Mouse (Mus musculus) heart, embryonic 15.5 days (tissue): ENCODE results near the gene I0C0044D17Rik. TPM values are rescaled to one million over a fixed set of nuclear protein-coding genes. Genes with fewer than 3 reads are reported as not detected.
"Not testable (repeated sequence)": the region's sequence is repeated elsewhere in the genome, so short reads cannot be mapped to it uniquely, and the experiment has no call there.

Experiments used
- ATAC-seq: fragments of 200-750 bp; cut with Nextera tagmentation; replicated peaks from 2 replicates; pipeline ENCODE4 v1.8.0; 2017; ENCODE audit warnings: low read depth, moderate TSS enrichment; ENCODE audit not compliant: insufficient number of reproducible peaks, insufficient read depth, low FRiP score
- H3K27ac ChIP-seq: fragments of 300-500 bp; sonication (generic); 2 replicates; pipeline ENCODE4 v1.5.1; 2015; ENCODE audit warnings: mild to moderate bottlenecking, inconsistent platforms
- H3K27me3 ChIP-seq: fragments of 300-500 bp; sonication (generic); 2 replicates; pipeline ENCODE4 v1.6.1; 2015; ENCODE audit warnings: inconsistent platforms
- H3K36me3 ChIP-seq: fragments of 300-500 bp; sonication (generic); 2 replicates; pipeline ENCODE4 v1.6.1; 2015; ENCODE audit warnings: mild to moderate bottlenecking, inconsistent platforms
- H3K4me1 ChIP-seq: fragments of 300-500 bp; sonication (generic); replicated peaks from 2 replicates; pipeline ENCODE4 v1.6.1; 2015; ENCODE audit warnings: inconsistent platforms
- H3K4me2 ChIP-seq: fragments of 300-500 bp; sonication (generic); 2 replicates; pipeline ENCODE4 v1.6.1; 2015; ENCODE audit warnings: inconsistent platforms, mild to moderate bottlenecking, moderate library complexity
- H3K4me3 ChIP-seq: fragments of 300-500 bp; sonication (generic); 2 replicates; pipeline ENCODE4 v1.5.1; 2015; ENCODE audit warnings: mild to moderate bottlenecking, inconsistent platforms
- H3K9ac ChIP-seq: fragments of 300-500 bp; sonication (generic); 2 replicates; pipeline ENCODE4 v1.6.1; 2015; ENCODE audit warnings: mild to moderate bottlenecking, inconsistent platforms
- H3K9me3 ChIP-seq: fragments of 300-500 bp; sonication (generic); replicated peaks from 2 replicates; pipeline ENCODE4 v1.6.1; 2016; ENCODE audit warnings: inconsistent platforms
- WGBS: fragments of 180-500 bp; shearing (Covaris S2); methylation state at CpG from one replicate; pipeline ENCODE4 v1.1.7; 2015; ENCODE audit warnings: mixed read lengths; 5-methylcytosine and 5-hydroxymethylcytosine counted together
- polyA plus RNA-seq: library from polyadenylated mRNA; unstranded; fragments of >200 nt; fragmentation: Nextera tagmentation; extraction: Ambion mirVana; gene quantifications from 2 replicates; pipeline ENCODE4 v1.2.1, GENCODE M21; 2015

I0C0044D17Rik gene
- polyA plus RNA-seq, 1 experiment from 2014 or later = not detected

GRCm38 (mm10) chr4:98845687-98846125 lies 22.1 kb upstream of the I0C0044D17Rik start:
- ATAC-seq = no peak
- WGBS = 63% methylated on average over 8 of the region's 8 CpGs

GRCm38 (mm10) chr4:98845201-98845600 lies 21.6 kb upstream of the I0C0044D17Rik start:
- Histone ChIP-seq H3K4me1 (peaks cover 5% of the 10 kb centered on the region), H3K27ac (no peak overlapping the region), H3K4me3 (no peak overlapping the region), H3K9ac (no peak overlapping the region), H3K4me2 (no peak overlapping the region), H3K9me3 (no peaks in the 10 kb centered on the region), H3K27me3 (no peaks in the 10 kb centered on the region), H3K36me3 (no peaks in the 10 kb centered on the region)
- WGBS = 89% methylated on average over 4 of the region's 4 CpGs
- ATAC-seq = no peak

More at GRCm38 (mm10) chr4:98845687-98846125, 22.1 kb upstream of the I0C0044D17Rik start:
- H3K27me3 ChIP-seq = no peaks in the 10 kb centered on the region
- H3K9me3 ChIP-seq = no peaks in the 10 kb centered on the region
- no peak overlapping the region for H3K27ac ChIP-seq
- no peak overlapping the region for H3K4me3 ChIP-seq
- no peak overlapping the region for H3K4me2 ChIP-seq
- peaks cover 5% of the 10 kb centered on the region for H3K4me1 ChIP-seq
- no peak overlapping the region for H3K9ac ChIP-seq
- H3K36me3 ChIP-seq = no peaks in the 10 kb centered on the region

GRCm38 (mm10) chr4:98843906-98844597 lies 20.4 kb upstream of the I0C0044D17Rik start:
- H3K9me3 ChIP-seq = no peaks in the 10 kb centered on the region
- H3K4me2 ChIP-seq = no peak overlapping the region
- peaks cover 5% of the 10 kb centered on the region for H3K4me1 ChIP-seq
- no peaks in the 10 kb centered on the region for H3K36me3 ChIP-seq
- H3K4me3 ChIP-seq = no peak overlapping the region
- WGBS = 70% methylated on average over 7 of the region's 7 CpGs
- ATAC-seq = no peak
- H3K9ac ChIP-seq = no peak overlapping the region
- no peak overlapping the region for H3K27ac ChIP-seq
- no peaks in the 10 kb centered on the region for H3K27me3 ChIP-seq

- H3K9ac ChIP-seq, H3K4me2 ChIP-seq, H3K4me1 ChIP-seq, H3K4me3 ChIP-seq, H3K36me3 ChIP-seq, H3K27ac ChIP-seq, H3K27me3 ChIP-seq, H3K9me3 ChIP-seq, ATAC-seq: not testable (repeated sequence)
- WGBS = 92% methylated on average over 6 of the region's 6 CpGs
These were observed 17.6 kb upstream of the I0C0044D17Rik start for GRCm38 (mm10) chr4:98841251-98841650.

- Histone ChIP-seq H3K4me1 (peaks cover 6% of the 10 kb centered on the region; the same call in 1 of the 2 replicates), H3K9ac (no peak overlapping the region), H3K9me3 (no peaks in the 10 kb centered on the region), H3K27me3 (no peaks in the 10 kb centered on the region), H3K4me3 (no peak overlapping the region), H3K27ac (no peak overlapping the region), H3K36me3 (no peaks in the 10 kb centered on the region), H3K4me2 (no peak overlapping the region)
- WGBS = 64% methylated on average over 6 of the region's 6 CpGs
- ATAC-seq = no peak
These were observed 16.9 kb upstream of the I0C0044D17Rik start for GRCm38 (mm10) chr4:98840526-98840925.

GRCm38 (mm10) chr4:98838913-98839312 lies 15.3 kb upstream of the I0C0044D17Rik start:
- ATAC-seq = no peak
- Histone ChIP-seq H3K27ac (no peak overlapping the region), H3K4me3 (no peak overlapping the region), H3K9me3 (no peaks in the 10 kb centered on the region), H3K27me3 (no peaks in the 10 kb centered on the region), H3K9ac (no peak overlapping the region), H3K4me2 (no peak overlapping the region), H3K4me1 (peaks cover 16% of the 10 kb centered on the region), H3K36me3 (no peaks in the 10 kb centered on the region)
- WGBS = 87% methylated on average over 4 of the region's 4 CpGs

GRCm38 (mm10) chr4:98837715-98838505 lies 14.3 kb upstream of the I0C0044D17Rik start:
- Histone ChIP-seq H3K27ac (no peak overlapping the region), H3K4me1 (peaks cover 16% of the 10 kb centered on the region), H3K4me2 (no peak overlapping the region), H3K36me3 (no peaks in the 10 kb centered on the region), H3K9me3 (no peaks in the 10 kb centered on the region), H3K27me3 (no peaks in the 10 kb centered on the region), H3K4me3 (no peak overlapping the region), H3K9ac (no peak overlapping the region)
- ATAC-seq = no peak
- 90% methylated on average over 16 of the region's 16 CpGs for WGBS

GRCm38 (mm10) chr4:98836519-98836918 lies 12.9 kb upstream of the I0C0044D17Rik start:
- no peak for ATAC-seq
- Histone ChIP-seq H3K4me3 (no peak overlapping the region), H3K9ac (no peak overlapping the region), H3K4me1 (peaks cover 16% of the 10 kb centered on the region), H3K9me3 (no peaks in the 10 kb centered on the region), H3K36me3 (no peaks in the 10 kb centered on the region), H3K27ac (no peak overlapping the region), H3K4me2 (no peak overlapping the region), H3K27me3 (no peaks in the 10 kb centered on the region)
- 18% methylated on average over 5 of the region's 5 CpGs for WGBS

GRCm38 (mm10) chr4:98834782-98835181 lies 11.1 kb upstream of the I0C0044D17Rik start:
- H3K36me3 ChIP-seq = no peaks in the 10 kb centered on the region
- H3K4me3 ChIP-seq = no peak overlapping the region
- H3K4me2 ChIP-seq = no peak overlapping the region
- H3K4me1 ChIP-seq = peaks cover 16% of the 10 kb centered on the region
- ATAC-seq = no peak
- H3K9ac ChIP-seq = no peak overlapping the region
- H3K27me3 ChIP-seq = no peaks in the 10 kb centered on the region
- no peak overlapping the region for H3K27ac ChIP-seq
- H3K9me3 ChIP-seq = no peaks in the 10 kb centered on the region
- 52% methylated on average over 4 of the region's 4 CpGs for WGBS

GRCm38 (mm10) chr4:98831726-98832125 lies 8.1 kb upstream of the I0C0044D17Rik start:
- ATAC-seq = no peak

GRCm38 (mm10) chr4:98826701-98827100 lies 3.1 kb upstream of the I0C0044D17Rik start:
- H3K4me2 ChIP-seq = no peak overlapping the region
- H3K9ac ChIP-seq = no peak overlapping the region
- no peak overlapping the region for H3K27ac ChIP-seq
- no peaks in the 10 kb centered on the region for H3K27me3 ChIP-seq
- no peaks in the 10 kb centered on the region for H3K4me1 ChIP-seq
- no peak for ATAC-seq
- H3K4me3 ChIP-seq = no peak overlapping the region
- no peaks in the 10 kb centered on the region for H3K36me3 ChIP-seq
- WGBS = 62% methylated on average over 3 of the region's 3 CpGs
- no peaks in the 10 kb centered on the region for H3K9me3 ChIP-seq

More at GRCm38 (mm10) chr4:98831726-98832125, 8.1 kb upstream of the I0C0044D17Rik start:
- Histone ChIP-seq H3K9me3 (no peaks in the 10 kb centered on the region), H3K9ac (no peak overlapping the region), H3K27me3 (no peaks in the 10 kb centered on the region), H3K4me2 (no peak overlapping the region), H3K27ac (no peak overlapping the region), H3K4me1 (peaks cover 16% of the 10 kb centered on the region), H3K4me3 (no peak overlapping the region), H3K36me3 (no peaks in the 10 kb centered on the region)
- 33% methylated on average over 1 of the region's 1 CpGs for WGBS
